Mouse (Mus musculus): Measurements from ENCODE around the gene Tmem50a. TPM values are rescaled to one million over a fixed set of nuclear protein-coding genes. Genes with fewer than 3 reads are reported as not detected.

Gene Tmem50a
- 83.1 and 92.7 TPM in 2 replicates for polyA plus RNA-seq (2015; fragmentation: Nextera tagmentation; extraction: Ambion mirVana)

DNA sequence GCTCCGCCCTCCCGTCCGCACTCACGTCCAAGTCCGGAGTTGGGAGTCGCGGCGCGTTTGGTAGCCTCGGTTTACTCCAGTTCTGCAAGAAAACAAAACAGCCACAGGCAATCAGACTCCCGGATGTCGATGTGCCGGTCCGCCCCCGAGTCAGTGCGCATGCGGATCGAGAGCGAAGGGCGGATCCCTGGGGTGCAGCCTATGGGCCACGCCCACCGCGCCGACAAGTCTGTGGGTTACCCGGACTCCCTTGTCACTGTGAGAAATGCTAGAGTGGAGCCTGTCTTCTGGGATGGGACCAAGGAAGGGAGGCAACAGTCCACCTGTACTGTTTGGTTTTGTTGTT, at the start of gene Tmem50a:
Tmem50a (minus strand) TSS at position 161 of the 346 bp plus-strand sequence.
- no peaks in the 10 kb centered on the region for H3K27me3 ChIP-seq
- WGBS (ENCODE audit: insufficient replicate concordance): under 1% methylated on average over 25 of the region's 25 CpGs
- H3K27ac ChIP-seq: peak within 1 kb of the TSS; percentile 100
- H3K4me2 ChIP-seq: peak within 1 kb of the TSS; percentile 89
- ATAC-seq (ENCODE audit: low read depth) (peak; percentile 93), DNase-seq (peak; percentile 97)
- H3K36me3 ChIP-seq: peaks cover 34% of the 10 kb centered on the region
- H3K4me1 ChIP-seq (replicated peaks): peaks cover 63% of the 10 kb centered on the region
- H3K4me3 ChIP-seq (replicated peaks): peak within 1 kb of the TSS; percentile 91
- H3K9ac ChIP-seq: peak within 1 kb of the TSS; percentile 94
- H3K9me3 ChIP-seq (replicated peaks): no peaks in the 10 kb centered on the region; the same call in 1 of the 2 replicates

DNA sequence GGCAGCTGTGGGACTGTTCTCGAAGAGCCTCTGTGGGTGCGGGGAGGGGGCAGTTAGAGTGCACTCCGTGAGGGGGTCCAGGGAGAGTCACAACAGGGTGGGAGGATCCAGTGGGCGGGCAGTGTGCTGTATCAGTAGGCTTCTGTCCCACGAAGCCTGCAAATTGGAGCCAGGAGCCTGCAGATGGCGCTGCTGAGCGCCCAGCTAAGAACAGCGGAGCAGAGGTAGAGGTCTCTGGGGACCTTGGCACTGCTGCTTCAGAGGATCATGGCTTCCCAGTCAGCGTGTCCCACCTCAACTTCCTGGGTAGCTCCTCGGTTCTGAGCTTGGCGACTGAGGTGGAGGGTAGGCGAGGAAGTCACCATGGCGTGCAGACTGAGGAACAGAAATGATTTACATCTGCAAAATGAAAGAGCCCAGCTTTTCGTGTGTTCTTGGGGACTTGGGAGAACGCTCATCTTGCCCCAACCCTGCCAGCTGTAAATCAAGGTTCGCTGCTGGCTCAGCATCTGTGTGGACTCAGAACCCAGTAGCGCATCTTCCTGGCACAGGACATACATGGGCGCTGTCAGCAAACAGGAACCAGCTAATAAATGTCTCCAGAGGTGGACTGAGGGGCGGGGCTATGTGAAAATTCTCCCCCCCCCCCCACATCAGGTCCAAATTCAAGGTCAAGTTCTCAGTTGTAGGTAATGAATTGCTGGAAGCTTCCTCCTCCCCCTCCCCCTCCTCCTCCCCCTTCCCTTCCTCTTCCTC, 48.4 kb upstream of the Tmem50a start:
- 19% methylated on average over 19 of the region's 19 CpGs for WGBS (ENCODE audit: insufficient replicate concordance)
- Histone ChIP-seq H3K36me3 (no peaks in the 10 kb centered on the region), H3K4me2 (peak overlapping the region; percentile 69), H3K4me3 (replicated peaks) (peak overlapping the region; percentile 49), H3K9me3 (replicated peaks) (no peaks in the 10 kb centered on the region), H3K27me3 (peaks cover 33% of the 10 kb centered on the region), H3K4me1 (replicated peaks) (peaks cover 24% of the 10 kb centered on the region), H3K9ac (peak overlapping the region; percentile 65), H3K27ac (peak overlapping the region; percentile 23; the same call in 1 of the 2 replicates)
- DNase-seq (peak; percentile 72), ATAC-seq (ENCODE audit: low read depth) (peak; percentile 85)

DNA sequence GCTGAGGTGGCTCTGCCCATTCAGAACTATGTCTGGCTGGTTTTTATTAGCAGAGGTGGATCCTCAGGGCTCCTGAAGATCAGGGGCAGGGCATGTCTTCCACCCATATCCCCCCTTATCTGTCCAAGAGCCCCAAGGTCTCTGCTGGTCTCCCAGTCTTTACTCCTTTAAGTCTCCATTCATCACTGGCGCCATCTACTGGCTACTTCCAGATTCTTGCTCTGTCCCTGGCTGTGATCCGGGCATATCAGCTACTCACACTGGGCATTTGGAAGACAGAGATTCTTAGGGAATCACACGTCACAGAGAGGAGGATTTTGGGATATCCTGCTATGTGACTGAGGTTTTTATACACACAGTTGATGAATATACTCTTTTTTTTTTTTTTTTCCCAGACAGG, 41.5 kb upstream of the Tmem50a start:
- DNase-seq: peak; percentile 60
- Histone ChIP-seq H3K4me2 (no peak overlapping the region), H3K9me3 (replicated peaks) (no peaks in the 10 kb centered on the region), H3K4me1 (replicated peaks) (peaks cover 9% of the 10 kb centered on the region), H3K27ac (no peak overlapping the region), H3K9ac (no peak overlapping the region), H3K36me3 (no peaks in the 10 kb centered on the region), H3K27me3 (peaks cover 57% of the 10 kb centered on the region), H3K4me3 (replicated peaks) (no peak overlapping the region)
- ATAC-seq (ENCODE audit: low read depth): peak; percentile 76
- 8% methylated on average over 3 of the region's 3 CpGs for WGBS (ENCODE audit: insufficient replicate concordance)

DNA sequence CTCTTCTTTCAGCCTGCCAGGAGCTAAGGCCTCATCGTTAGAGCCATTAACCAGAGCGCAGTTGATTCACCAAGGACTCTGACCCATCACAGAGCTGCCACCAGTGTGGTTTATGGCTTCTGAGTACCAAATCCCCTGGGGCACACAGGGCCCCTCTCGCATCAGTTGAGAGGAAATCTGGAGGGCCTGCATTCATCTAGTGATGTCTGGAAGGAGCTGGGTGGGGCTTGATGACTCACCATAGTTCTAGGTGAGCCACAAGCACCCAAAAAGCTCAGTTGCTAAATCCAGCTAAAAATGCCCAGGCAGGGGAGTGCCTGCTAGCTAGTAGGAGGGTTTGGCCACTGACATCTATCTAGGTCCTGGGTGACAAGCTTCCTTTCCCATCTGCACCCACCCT, 41.0 kb upstream of the Tmem50a start:
- peaks cover 52% of the 10 kb centered on the region for H3K27me3 ChIP-seq
- ATAC-seq (ENCODE audit: low read depth) (peak; percentile 52; the same call in 1 of the 2 replicates), DNase-seq (no peak)
- H3K4me1 ChIP-seq (replicated peaks): peaks cover 9% of the 10 kb centered on the region
- no peaks in the 10 kb centered on the region for H3K36me3 ChIP-seq
- H3K9me3 ChIP-seq (replicated peaks): no peaks in the 10 kb centered on the region
- WGBS (ENCODE audit: insufficient replicate concordance): 47% methylated on average over 3 of the region's 3 CpGs
- H3K4me3 ChIP-seq (replicated peaks): no peak overlapping the region
- no peak overlapping the region for H3K27ac ChIP-seq
- H3K9ac ChIP-seq: no peak overlapping the region
- no peak overlapping the region for H3K4me2 ChIP-seq

DNA sequence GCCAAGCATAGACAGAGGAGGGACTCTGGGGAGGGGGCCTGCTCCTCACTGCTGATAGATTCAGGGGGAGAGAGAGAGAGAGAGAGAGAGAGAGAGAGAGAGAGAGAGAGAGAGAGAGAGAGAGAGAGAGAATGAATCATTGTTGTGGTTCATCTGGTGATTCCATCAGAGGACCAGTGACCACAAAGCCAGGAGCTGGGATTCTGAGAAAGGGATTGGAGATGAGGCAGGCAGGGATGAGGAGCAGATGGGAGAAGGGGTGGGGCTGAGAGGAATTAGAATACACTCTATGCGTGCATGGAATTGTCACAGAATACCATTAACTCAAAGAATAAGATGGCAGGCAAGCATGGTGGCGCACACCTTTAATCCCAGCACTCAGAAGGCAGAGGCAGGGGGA, 40.4 kb upstream of the Tmem50a start:
- Histone ChIP-seq H3K4me2 (no peak overlapping the region), H3K27me3 (peaks cover 49% of the 10 kb centered on the region), H3K27ac (no peak overlapping the region), H3K9me3 (replicated peaks) (no peaks in the 10 kb centered on the region), H3K9ac (no peak overlapping the region), H3K4me3 (replicated peaks) (no peak overlapping the region), H3K36me3 (no peaks in the 10 kb centered on the region), H3K4me1 (replicated peaks) (peaks cover 12% of the 10 kb centered on the region)
- no peak for DNase-seq
- WGBS (ENCODE audit: insufficient replicate concordance): 83% methylated on average over 2 of the region's 2 CpGs
- no peak for ATAC-seq (ENCODE audit: low read depth)

DNA sequence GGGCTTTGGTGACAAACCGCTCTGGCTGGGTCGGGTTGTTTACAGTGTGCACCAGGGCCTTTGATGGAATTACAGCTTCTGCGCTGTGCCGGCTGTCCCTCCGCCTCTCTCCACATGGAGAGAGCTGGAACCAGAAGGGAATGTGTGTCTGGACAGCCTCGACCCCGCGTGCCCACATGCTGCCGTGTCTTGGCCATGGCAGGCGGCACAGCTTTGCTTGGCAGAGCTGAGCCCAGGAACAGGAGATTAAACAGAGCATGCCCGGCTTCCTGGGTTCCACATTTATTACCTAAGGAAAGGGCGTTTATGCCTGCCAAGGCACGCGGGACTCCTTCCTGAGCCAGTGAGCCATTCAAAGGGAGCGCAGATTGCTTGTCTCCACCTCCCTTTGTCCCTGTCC, 39.6 kb upstream of the Tmem50a start:
- H3K4me3 ChIP-seq (replicated peaks): no peak overlapping the region
- DNase-seq (no peak), ATAC-seq (ENCODE audit: low read depth) (no peak)
- no peaks in the 10 kb centered on the region for H3K36me3 ChIP-seq
- H3K9me3 ChIP-seq (replicated peaks): no peaks in the 10 kb centered on the region
- peaks cover 12% of the 10 kb centered on the region for H3K4me1 ChIP-seq (replicated peaks)
- no peak overlapping the region for H3K27ac ChIP-seq
- no peak overlapping the region for H3K9ac ChIP-seq
- no peak overlapping the region for H3K4me2 ChIP-seq
- 39% methylated on average over 15 of the region's 15 CpGs for WGBS (ENCODE audit: insufficient replicate concordance)
- H3K27me3 ChIP-seq: peaks cover 45% of the 10 kb centered on the region

DNA sequence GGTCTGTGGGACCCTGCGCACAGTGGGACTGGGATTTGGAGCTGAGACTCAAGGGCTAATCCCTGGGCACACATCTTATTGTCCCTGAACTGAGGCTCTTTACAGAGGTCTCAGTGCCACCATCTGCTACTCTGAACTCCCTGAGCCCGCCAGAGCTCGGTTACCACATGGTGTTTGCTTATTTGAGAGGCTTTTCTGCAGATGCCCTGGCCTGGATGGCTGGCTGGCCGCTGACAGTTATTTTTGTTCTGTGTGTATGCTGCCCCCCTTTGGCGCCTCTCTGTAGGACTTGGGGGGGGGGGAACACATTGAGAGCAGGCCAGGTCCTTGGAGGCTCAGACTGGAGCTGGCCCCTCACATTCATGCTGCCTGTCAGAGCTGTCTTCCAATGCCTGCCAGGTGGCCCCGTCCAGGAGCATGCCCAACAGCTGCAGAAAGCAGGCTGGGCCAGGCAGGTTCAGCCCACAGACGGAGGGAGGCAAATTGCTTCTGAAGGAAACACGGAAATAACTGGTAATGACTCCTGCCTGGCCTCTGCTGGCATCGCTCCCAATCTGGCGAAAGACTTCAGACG, 35.8 kb upstream of the Tmem50a start:
- DNase-seq (no peak), ATAC-seq (ENCODE audit: low read depth) (no peak)
- peaks cover 22% of the 10 kb centered on the region for H3K27me3 ChIP-seq
- H3K4me2 ChIP-seq: no peak overlapping the region
- H3K4me1 ChIP-seq (replicated peaks): peaks cover 11% of the 10 kb centered on the region
- no peaks in the 10 kb centered on the region for H3K36me3 ChIP-seq
- H3K4me3 ChIP-seq (replicated peaks): no peak overlapping the region
- 47% methylated on average over 11 of the region's 11 CpGs for WGBS (ENCODE audit: insufficient replicate concordance)
- no peak overlapping the region for H3K9ac ChIP-seq
- H3K27ac ChIP-seq: peak overlapping the region; percentile 26; the same call in 1 of the 2 replicates
- no peaks in the 10 kb centered on the region for H3K9me3 ChIP-seq (replicated peaks)

DNA sequence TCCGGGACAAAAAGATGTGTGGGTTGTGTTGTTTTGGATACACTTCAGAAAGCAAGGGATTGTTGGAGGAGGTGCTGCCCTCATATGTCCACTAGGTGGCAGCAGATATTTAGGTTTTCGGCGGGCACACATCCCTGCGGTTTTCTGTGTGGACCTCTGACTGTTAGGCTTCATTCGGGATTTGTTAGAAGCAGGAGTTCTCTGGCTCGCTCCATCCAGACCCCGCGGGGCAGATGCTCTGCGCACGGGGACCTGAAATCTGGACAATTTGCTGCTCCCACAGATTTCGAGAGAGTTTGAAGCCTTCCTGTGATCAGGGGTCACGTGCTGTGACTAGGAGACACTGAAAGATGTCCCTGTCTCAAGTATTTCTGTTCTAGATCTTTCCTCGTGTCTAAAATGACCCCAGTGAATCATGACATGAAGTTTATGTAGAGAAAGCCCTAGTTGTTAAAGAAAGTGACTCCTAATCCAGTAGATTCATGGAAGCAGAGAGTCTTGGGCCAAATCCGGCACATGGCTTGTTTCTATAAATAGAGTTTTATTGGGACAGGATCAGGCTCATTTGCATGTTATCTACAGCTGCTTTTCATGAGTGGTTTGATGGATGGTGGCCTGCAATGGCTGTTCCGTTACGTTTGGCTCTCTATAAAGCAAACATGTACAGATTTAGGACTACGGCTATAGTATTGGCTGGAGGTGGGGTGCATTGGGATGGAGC, 31.4 kb upstream of the Tmem50a start:
- DNase-seq (peak; percentile 54), ATAC-seq (ENCODE audit: low read depth) (peak; percentile 62; the same call in 1 of the 2 replicates)
- WGBS (ENCODE audit: insufficient replicate concordance): 9% methylated on average over 17 of the region's 17 CpGs
- Histone ChIP-seq H3K27me3 (peaks cover 39% of the 10 kb centered on the region), H3K4me2 (peak overlapping the region; percentile 59), H3K27ac (no peak overlapping the region), H3K9me3 (replicated peaks) (no peaks in the 10 kb centered on the region), H3K4me1 (replicated peaks) (peaks cover 11% of the 10 kb centered on the region), H3K9ac (no peak overlapping the region), H3K36me3 (no peaks in the 10 kb centered on the region), H3K4me3 (replicated peaks) (peak overlapping the region; percentile 23)

DNA sequence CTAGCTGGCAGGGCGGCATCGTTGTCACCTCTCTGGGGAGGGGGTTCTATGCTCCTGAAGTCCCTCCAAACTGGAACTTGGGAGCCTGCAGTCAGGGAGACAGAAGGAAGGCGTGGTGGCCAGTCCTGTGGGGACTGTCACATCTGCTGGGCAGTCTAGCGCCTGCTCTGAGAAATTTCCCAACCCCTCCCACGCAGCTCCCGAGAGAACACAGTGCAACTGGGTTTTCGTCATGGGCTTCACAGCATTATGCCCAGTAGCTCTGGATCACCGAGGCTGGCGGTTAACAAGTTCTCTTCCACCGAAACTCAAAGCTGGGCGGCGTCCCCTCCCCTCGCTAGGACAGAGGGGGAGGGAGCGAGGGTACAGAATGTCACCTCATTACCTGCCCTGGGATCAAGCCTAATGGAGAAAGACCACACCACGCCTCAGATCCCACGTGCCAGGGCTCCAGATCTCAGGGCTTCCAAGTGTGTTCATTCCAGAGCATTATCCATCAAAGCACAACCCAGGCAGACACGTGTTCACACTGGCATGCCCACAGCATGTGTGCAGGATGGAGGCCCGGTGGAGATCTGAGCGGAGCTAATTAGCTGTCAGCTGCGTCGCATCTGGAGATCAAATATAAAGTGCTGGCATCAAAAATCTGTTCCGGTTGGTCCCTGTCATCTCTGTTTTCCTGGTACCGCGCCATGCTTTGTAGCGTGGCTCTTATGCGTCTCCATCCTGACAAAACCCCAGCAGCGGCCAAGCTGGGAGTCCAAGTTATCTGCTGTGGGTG, 29.1 kb upstream of the Tmem50a start:
- H3K4me3 ChIP-seq (replicated peaks): no peak overlapping the region

DNA sequence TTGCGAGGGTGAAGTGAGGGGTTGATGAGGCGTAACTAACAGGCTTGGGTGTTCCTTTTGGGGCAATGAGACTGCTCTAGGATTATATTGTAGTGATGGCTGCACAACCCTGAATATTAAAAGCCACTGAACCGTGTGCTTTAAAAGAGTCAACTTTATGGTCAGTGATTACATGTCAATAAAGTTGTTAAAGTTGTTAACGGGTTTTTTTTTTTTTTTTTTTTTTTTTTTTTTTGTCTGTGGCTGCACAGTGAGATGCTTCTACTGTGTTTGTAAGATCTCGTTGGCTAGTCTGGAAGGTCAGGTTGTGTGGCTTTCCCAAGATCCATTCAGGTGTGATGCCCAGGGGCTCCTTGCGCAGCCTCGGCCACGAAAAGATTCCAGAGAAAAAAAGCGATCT, 25.1 kb upstream of the Tmem50a start:
- no peak overlapping the region for H3K4me3 ChIP-seq (replicated peaks)
- DNase-seq: no peak
- 57% methylated on average over 9 of the region's 9 CpGs for WGBS (ENCODE audit: insufficient replicate concordance)
- peaks cover 31% of the 10 kb centered on the region for H3K27me3 ChIP-seq
- no peak for ATAC-seq (ENCODE audit: low read depth)
- H3K4me2 ChIP-seq: no peak overlapping the region
- no peak overlapping the region for H3K9ac ChIP-seq
- H3K27ac ChIP-seq: no peak overlapping the region
- H3K4me1 ChIP-seq (replicated peaks): no peaks in the 10 kb centered on the region
- peaks cover 30% of the 10 kb centered on the region for H3K36me3 ChIP-seq
- H3K9me3 ChIP-seq (replicated peaks): no peaks in the 10 kb centered on the region

More for the DNA sequence above, 29.1 kb upstream of the Tmem50a start:
- no peaks in the 10 kb centered on the region for H3K36me3 ChIP-seq
- 46% methylated on average over 27 of the region's 27 CpGs for WGBS (ENCODE audit: insufficient replicate concordance)
- DNase-seq: no peak
- H3K9ac ChIP-seq: no peak overlapping the region
- no peak overlapping the region for H3K4me2 ChIP-seq
- no peaks in the 10 kb centered on the region for H3K9me3 ChIP-seq (replicated peaks)
- H3K4me1 ChIP-seq (replicated peaks): peaks cover 8% of the 10 kb centered on the region
- ATAC-seq (ENCODE audit: low read depth): no peak
- peaks cover 39% of the 10 kb centered on the region for H3K27me3 ChIP-seq
- no peak overlapping the region for H3K27ac ChIP-seq

Measured in liver, embryonic 13.5 days (tissue).